Mouse (Mus musculus): ENCODE measurements around the gene Arhgap44. TPM values are rescaled to one million over a fixed set of nuclear protein-coding genes. Genes with fewer than 3 reads are reported as not detected.

Gene Arhgap44
- total RNA-seq, 2 experiments from 2014 or later: 18.3 to 21.0 TPM

DNA sequence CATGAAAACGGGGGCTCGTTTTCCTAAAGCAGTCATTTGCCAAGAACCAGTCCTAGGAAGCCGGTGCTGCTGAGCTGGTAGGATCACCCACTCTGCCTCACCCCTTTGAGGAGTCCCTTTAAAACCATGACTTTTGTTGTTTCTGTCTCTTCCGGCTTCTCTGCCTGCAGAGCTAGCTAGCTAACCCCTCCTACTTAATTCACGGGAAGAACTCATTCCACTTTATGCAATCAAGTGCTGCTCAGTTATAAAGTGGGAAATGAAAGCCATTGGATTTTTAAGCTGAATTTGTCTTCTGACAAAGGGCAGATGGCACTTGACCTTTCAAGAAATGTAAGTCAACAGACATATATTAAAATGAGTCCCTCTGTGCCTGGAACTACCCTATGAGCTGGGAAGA lies 134.7 kb downstream of the Arhgap44 start:
- intact Hi-C loops (cut with DNase I): no loop called here
- no peak for DNase-seq

DNA sequence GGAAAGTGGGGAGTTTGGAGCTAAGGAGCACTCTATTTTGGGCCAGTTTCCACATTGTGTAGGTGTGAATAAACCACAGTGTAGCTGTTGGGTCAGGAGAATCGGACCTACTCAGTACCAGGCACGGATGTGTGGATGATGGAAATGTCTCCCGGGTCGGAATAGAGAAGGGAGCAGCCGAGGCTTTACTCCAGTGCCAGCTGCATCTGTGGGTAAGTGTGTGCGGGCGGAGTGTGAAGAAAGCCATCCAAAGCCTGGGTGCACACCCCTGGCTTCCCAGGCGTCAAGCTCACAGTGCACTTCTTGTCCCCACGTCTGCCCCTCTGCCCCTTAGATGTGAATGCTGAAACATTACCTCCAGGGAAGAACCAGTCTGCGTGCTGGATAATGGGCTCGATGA lies 140.0 kb downstream of the Arhgap44 start:
- intact Hi-C loops (cut with DNase I): no loop called here
- no peak for DNase-seq

DNA sequence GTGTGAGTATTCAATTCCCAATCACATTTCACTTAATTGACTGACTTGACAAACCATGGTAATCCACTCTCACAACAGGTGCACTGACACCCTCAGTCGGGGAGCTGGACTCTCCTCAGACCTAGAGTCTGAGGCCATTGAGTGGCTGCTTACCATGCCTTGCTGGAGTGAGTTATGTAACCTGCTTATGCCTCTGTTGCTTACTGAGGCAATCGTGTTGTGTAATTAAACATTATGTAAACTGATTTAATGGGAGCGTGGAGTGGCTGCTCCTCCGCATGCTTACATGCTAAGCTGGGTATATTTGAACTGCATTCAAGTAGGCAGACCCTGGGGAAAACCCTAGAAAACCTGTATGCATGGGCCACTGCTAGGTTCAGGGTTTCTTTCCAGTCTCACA lies 142.0 kb downstream of the Arhgap44 start:
- DNase-seq: no peak
- intact Hi-C loops (cut with DNase I): no loop called here

DNA sequence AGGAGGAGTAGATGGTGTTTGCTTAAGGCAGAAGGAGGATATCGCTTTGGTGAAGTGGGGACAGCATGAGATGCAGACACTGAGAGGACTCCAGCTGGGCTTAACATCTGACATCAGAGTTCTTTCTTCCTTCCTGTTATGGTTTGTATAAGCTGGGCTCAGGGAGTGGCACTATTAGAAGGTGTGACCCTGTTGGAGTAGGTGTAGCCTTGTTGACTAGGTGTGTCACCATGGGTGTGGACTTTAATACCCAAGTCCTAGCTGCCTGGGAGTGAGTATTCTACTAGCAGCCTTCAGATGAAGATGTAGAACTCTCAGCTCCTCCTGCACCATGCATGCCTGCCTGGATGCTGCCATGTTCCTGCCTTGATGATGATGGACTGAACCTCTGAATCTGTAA lies 146.0 kb downstream of the Arhgap44 start:
- intact Hi-C loops (cut with DNase I): no loop called here
- DNase-seq: no peak

DNA sequence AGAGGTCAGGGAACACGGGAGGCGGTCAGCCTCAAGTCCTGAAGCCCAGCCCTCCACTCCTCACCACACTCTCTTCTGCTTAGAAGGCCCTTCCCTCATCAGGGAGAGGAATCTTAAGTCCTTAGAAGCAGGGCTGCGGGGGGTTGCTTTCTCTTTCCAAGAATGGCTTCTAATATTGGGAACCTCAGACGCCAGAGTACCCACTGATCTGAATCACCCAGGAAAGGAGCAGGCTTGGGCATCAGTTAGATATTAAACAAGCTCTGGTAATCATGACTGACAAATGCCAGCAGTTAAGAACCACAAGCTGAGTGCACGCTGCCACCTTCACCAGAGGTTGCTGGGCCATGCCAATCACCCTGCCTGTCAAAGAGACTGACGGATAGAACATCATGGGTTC lies 148.9 kb downstream of the Arhgap44 start:
- DNase-seq: no peak
- intact Hi-C loops (cut with DNase I): no loop called here

DNA sequence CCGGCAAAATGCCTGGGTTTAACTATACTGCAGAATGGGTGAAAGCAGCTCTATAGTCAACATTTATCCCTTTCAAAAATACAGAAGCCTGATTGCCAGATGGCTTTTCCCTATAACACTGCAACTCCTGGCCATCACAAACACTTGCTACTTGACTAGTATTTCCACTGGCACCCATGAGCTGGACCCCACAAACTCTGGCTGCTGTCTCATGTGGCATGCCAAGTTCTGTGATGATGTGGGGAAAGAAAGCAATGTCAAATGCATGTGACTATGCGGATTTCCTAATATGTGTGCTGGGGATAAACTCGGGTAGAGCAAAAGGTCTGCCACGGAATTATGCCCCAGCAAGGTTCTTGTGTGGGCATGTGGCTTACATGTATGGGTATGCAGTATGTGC lies 156.7 kb downstream of the Arhgap44 start:
- intact Hi-C loops (cut with DNase I): loop anchor here (10.0 kb wide), 1 partner anchor 669 kb away; no protein-coding TSS in a partner anchor
- DNase-seq: no peak

DNA sequence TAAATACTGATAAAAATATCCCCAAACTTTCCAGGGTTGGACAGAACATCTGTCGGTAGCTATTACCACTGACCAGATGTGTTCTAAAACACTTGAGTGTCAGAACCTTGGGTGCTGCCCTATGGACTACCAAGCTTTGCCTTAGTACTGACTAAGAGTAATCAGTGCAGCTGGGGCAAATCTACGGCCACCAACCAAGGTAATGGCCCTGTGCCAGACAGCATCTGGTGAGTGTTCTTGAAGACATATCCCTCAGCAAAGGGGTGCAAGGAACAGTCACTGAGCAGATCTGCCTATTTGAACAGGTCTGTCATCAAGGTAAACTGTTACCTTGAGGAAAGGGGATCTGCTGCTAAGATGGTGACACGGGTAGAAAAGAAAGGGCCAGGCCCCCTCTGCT lies 157.9 kb downstream of the Arhgap44 start:
- intact Hi-C loops (cut with DNase I): loop anchor here (10.0 kb wide), 1 partner anchor 670 kb away; no protein-coding TSS in a partner anchor
- DNase-seq: no peak

DNA sequence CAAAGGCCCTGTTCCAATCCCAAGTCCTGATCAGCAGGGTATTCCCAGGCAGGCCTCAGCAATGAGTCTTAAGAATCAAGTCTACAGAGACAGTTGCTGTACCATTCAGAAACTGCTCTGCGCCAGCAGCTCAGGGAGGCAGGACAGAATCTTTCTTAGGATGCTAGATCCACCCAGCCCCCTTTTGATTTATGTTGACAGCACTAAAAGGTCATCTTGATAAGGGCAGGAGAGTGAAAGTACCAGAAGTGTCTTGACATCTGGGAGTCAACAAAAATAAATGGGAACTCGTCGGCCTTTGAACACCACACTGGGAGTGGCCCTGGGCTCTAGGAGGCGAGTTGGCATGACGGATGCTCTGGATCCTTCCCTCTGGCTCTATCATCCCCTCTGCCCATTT lies 159.2 kb downstream of the Arhgap44 start:
- intact Hi-C loops (cut with DNase I): loop anchor here (10.0 kb wide), 1 partner anchor 671 kb away; no protein-coding TSS in a partner anchor
- no peak for DNase-seq

DNA sequence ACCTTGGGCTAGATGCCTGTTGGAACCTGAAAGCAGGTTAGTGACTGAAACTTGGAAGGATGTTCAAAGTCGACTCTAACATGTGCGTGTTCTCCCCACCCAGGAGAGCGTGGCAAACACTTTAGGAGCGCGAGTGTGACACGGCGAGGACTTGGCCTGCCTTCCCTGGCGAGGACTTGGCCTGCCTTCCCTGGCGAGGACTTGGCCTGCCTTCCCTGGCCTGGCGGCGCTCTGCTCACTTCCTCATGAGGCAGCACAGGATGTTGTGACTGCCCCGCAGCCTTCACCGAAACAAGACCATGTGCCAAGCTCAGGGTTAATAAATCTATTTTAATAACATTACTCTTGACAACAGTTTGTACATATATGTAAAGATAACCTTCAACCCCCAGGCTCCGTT lies 161.0 kb downstream of the Arhgap44 start:
- intact Hi-C loops (cut with DNase I): loop anchor here (10.0 kb wide), 1 partner anchor 673 kb away; no protein-coding TSS in a partner anchor
- peak; percentile 35 to 47 for DNase-seq

DNA sequence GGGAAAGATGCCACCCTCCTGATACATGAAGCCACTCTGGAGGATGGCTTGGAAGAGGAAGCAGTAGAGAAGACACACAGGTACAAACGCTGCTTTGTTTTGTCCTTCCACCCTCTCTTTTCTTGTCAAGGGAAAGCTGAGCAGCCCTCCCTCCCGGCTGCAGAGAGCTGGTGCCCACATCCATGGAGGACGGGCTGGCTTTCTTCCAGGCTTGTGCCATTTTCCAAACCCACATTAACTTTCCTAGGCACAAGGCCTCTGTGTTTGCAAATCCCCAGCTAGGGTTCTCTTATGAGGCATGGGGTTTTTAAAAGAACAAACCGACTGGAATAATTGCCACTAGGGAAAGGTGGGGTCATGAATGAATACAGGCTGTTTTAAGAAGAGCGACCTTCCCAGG lies 163.1 kb downstream of the Arhgap44 start:
- intact Hi-C loops (cut with DNase I): loop anchor here (10.0 kb wide), 1 partner anchor 675 kb away; no protein-coding TSS in a partner anchor
- no peak for DNase-seq

DNA sequence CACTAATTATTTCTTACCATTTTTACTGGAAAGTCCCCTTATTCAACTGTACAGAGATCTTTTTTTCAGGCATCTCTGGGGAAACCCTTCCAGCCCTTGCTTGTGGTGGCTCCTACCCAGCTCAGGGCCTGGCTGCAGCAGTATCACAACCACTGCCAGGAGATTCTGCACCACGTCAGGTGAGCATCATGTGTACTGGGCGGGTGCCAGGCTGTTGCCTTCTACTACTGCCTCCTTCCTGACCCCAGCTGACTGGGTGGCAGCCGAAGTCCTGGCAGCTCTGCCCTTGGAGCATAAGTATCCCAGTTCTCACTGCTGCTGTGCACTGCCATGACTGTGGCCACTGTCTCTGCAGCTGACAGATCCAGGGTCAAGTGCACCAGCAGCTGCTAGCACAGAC lies 164.3 kb downstream of the Arhgap44 start:
- intact Hi-C loops (cut with DNase I): no loop called here

DNA sequence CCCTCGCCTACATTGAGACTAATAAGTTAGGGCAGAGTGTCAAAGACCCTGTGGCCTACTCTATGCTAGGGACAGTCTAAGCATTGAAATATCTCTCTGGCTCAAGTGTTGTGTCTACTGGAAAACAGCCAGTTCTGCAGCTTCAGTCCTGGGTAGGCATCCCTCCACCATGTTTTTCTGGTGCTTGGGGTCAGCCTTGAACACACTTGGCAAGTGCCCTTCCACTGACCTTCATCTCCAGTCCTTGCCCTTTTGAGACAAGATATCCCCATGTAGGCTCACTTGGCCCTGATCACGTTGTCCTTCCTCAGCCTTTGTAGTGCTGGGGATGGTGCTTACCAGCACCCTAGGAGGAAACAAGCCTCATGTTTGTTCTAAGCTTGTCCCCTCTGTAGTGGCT lies 174.2 kb downstream of the Arhgap44 start:
- no peak for DNase-seq
- intact Hi-C loops (cut with DNase I): no loop called here

More for the DNA sequence above, 164.3 kb downstream of the Arhgap44 start:
- DNase-seq: peak; percentile 87 to 91

DNA sequence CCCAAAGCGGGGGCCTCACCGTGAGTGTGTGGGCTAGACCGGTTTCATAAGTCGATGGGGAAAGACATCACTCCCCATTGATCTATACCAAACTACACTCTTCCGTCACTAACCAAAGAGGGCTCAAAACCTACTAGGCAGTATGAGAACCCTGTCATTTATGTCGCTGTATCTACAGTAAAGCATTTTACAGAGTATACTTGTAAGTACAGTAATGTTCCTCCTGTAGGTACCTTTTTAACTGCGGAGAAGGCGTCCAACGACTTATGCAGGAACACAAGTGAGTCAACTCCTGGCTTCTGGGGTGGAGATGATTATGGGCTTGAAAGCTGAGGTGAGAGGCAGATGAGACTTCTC lies 183.3 kb downstream of the Arhgap44 start:
- DNase-seq: no peak
- intact Hi-C loops (cut with DNase I): loop anchor here (10.0 kb wide), 1 partner anchor 905 kb away; the partner anchor contains the start of gene Cox10

DNA sequence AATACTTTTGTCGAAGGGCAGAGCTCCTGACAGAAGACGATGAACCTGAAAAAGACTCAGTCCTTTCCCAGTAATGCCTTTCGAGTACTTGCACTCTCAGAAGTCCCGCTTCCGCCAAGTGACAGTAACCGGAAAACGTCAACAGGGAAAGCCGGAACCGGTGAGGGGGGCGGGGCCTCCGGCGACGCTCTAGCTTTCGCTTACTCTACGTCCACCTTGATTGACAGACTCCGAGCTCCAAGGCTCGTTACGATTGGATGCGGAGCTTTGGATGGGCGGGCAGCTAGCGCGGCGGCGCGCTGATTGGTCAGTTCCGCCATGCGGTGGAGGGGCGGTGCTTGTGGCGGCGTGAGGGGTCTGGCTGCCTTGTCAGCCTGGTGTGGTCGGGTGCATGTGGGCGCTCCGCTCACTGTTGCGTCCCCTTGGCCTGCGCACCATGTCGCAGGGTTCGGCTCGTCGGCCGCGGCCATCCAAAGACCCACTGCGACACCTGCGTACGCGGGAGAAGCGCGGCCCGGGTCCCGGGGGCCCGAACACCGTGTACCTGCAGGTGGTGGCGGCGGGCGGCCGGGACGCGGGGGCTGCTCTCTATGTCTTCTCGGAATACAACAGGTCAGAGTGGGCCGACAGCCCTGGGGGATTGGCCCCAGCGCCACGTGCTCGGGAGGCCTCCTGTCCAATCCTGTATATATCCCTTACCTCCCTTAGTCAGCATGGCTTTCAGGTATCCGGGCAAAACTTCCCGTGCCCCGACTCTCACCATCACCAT lies 183.9 kb downstream of the Arhgap44 start, which contains the start of gene Elac2:
Gene Elac2, plus strand, starts transcription at position 319 of the 769 bp plus-strand sequence.
- peak; percentile 98 to 99 for DNase-seq
- intact Hi-C loops (cut with DNase I): loop anchor here (10.0 kb wide), 1 partner anchor 904 kb away; the partner anchor contains the start of gene Cox10

DNA sequence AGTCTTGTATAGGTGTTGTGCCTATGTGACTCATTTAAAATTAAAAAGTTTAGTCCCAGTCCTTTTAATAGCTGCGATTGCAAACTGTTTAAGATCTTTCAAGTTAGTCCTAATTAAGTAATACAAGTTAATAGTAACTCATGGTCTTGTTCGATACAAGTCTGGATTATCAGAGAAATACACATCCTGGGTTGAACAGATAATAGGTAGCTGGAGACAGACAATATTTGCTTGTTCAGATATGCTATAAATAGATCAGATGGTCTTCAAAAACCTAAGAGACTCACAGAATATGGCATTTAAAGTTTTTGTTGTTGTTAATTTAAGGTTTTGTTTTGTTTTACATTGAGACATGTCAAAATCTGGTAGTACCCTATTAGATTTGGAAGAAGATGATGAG lies 190.3 kb downstream of the Arhgap44 start:
- intact Hi-C loops (cut with DNase I): loop anchor here (10.0 kb wide), 1 partner anchor 898 kb away; the partner anchor contains the start of gene Cox10

DNA sequence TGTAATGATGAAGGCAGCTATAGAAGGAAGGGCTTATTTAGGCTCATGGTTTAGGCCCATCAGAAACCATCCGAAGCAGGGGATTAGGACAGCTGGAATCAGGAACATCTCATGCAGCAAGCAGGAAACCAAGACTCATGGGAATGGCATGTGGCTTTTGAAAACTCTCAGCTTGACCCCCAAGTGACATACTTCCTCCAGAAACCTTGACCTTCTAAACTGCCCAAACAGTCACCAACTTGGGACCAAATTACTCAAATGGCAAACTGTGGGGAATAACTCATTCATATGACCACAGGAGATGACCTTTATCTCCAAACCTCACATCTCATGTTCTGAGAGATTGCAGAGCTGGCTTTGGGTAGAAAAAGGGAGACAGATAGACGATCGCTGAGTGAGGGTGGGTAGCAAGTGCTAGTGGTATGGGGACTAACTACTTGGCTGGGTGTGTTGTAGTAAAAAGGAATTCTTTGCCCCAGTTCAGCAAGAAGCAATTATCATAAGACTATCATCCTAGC lies 191.2 kb downstream of the Arhgap44 start:
- no peak for DNase-seq
- intact Hi-C loops (cut with DNase I): loop anchor here (10.0 kb wide), 1 partner anchor 897 kb away; the partner anchor contains the start of gene Cox10

More for the DNA sequence above, 190.3 kb downstream of the Arhgap44 start:
- no peak for DNase-seq

DNA sequence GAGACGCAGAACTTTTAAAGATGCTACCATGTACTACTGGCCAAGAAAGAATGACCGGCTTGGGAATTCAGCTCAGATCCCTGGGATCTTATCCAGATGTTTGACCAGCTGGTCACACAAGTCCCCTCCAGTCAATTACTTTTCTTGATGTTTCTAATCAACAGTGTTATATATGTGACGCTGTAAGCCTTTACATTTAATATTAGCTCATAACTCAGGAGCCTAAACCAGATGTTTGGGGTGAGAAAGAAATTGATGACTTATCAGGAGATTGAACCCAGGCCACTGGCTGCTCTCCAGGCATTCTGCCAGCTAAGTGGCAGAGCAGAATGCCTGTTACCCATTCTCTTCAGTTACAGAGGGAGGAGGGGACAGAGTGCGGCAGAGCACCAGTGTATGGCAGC lies 193.8 kb downstream of the Arhgap44 start:
- no peak for DNase-seq
- intact Hi-C loops (cut with DNase I): loop anchor here (5.0 to 10.0 kb wide), 5 partner anchors 67 to 1757 kb away; partner anchors contain the start of genes F930015N05Rik, Hs3st3a1 and Hs3st3b1

DNA sequence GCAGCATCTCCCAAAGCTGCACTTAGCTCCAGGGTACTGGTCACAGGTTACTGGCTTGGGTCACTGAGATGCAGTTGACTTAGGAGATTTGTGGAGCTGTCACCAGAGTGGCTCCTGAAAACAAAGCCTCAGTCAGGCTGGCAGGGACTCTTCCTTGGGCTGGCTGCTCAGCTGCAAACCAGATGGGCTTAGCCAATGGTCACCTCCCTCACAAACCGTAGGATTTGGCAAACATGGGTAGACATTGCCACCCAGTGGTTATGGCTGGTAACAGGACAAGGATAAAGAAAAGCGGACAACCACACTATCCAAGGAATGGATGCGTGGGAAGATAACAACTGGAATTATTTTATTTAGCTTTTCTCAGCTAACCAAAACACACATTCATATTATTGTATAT lies 194.3 kb downstream of the Arhgap44 start:
- intact Hi-C loops (cut with DNase I): loop anchor here (5.0 to 10.0 kb wide), 5 partner anchors 66 to 1756 kb away; partner anchors contain the start of genes F930015N05Rik, Hs3st3a1 and Hs3st3b1
- DNase-seq: peak; percentile 78 to 86

DNA sequence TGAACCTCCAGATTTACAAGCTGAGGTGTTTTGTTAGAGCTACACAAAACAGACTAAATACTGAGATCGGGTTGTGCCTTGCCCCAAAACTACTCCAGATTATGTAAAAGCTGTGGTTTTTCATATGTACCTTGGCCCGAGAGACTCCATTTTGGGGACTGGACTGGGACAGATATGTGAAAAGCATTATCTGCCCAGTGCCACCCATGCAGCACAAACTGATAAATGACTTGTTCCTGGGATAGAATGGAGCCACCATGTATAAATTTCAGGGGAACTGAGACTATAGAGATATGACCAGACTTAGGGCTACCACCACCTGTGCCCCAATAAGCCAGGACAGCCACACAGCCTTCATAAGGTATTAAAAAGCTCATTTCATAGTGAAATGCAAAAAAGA lies 200.1 kb downstream of the Arhgap44 start:
- no peak for DNase-seq
- intact Hi-C loops (cut with DNase I): loop anchor here (10.0 kb wide), 1 partner anchor 528 kb away; the partner anchor contains the start of genes F930015N05Rik and Hs3st3a1

DNA sequence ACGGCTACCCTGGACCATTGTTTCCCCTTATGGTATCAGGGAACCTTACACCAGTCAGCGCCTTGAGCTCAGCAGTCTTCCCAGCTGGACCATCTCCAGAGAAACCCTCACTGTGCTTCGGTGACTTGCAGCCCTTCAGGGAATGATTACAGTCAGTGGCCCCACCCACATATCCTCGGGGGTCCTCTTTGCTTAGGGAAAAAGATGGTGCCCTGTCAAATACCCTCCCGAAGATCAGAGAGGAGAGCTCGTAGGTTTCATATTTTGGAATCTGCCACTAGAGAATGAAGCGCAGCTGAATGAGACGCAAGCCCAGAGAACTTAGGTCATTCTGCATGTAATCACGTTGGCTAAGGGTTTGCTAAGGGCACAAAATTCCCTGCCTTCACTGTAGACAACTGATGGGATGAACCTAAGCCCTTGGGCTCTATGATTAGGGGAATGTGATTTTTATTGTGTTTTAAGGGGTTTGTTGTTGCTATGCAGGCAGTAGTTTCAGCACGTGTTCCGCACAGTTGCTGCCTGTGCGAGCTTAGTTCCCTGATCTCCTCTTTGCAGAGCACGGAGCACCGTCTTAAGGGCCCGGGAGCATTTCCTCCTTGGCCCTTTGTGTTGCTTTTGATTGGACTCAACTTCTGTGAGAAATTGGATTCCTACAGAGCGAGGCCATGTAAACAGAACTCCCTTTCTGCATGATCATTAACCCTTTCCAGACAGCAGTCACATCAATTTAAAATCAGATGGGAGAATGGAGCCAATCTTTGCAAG lies 205.6 kb downstream of the Arhgap44 start:
- intact Hi-C loops (cut with DNase I): no loop called here
- peak in 1 of 2 experiments; percentile 15 for DNase-seq
